Mouse (Mus musculus) testis, adult 2 months (tissue): ENCODE data around the gene Gm5751.
A peak's percentile ranks its signal among the peaks of the same experiment; 100 is the strongest.

Experiments
- CTCF ChIP-seq: fragments of 200-500 bp; IDR thresholded peaks from 2 replicates; pipeline ENCODE4 v1.5.1; 2012; ENCODE audit warnings: low read depth, mild to moderate bottlenecking, inconsistent platforms, low read length, moderate library complexity; ENCODE audit not compliant: control insufficient read depth, insufficient read depth, insufficient replicate concordance
- POLR2A ChIP-seq: fragments of 200-500 bp; IDR thresholded peaks from 2 replicates; pipeline ENCODE4 v1.6.1; 2012; ENCODE audit warnings: low read depth, mild to moderate bottlenecking, inconsistent platforms, low read length, moderate library complexity; ENCODE audit not compliant: control insufficient read depth

GRCm38 (mm10) chrX:8921813-8922607 is 48.0 kb downstream of the Gm5751 start:
- TF ChIP-seq CTCF (peak; percentile 43; the same call in 1 of the 2 replicates), POLR2A (no peak)
